Mouse (Mus musculus): ENCODE measurements at regions not wholly inside any gene's neighbourhood (a gene's known extent, or its start where the extent isn't known, plus 50 kb on each side); places are given as distances from the start of the nearest gene placed in this dataset.
A peak's percentile ranks its signal among the peaks of the same experiment; 100 is the strongest.

GRCm38 (mm10) chr9:48089661-48090060 is 72.2 kb upstream of the Nxpe4 start:
- TF ChIP-seq CTCF (IDR thresholded peaks at IDR 0.05; ENCODE audit: low read depth): no peak
- WGBS: 91% methylated on average over 5 of the region's 5 CpGs
- Histone ChIP-seq H3K4me1 (ENCODE audit: insufficient read depth, low read length) (no peaks in the 10 kb centered on the region), H3K36me3 (ENCODE audit: insufficient read depth, low read length) (no peaks in the 10 kb centered on the region), H3K9ac (replicated peaks; ENCODE audit: low read length) (no peak overlapping the region), H3K9me3 (ENCODE audit: low read length) (no peaks in the 10 kb centered on the region), H3K4me3 (ENCODE audit: low read length) (no peak overlapping the region), H3K27me3 (ENCODE audit: insufficient read depth, low read length) (no peaks in the 10 kb centered on the region), H3K27ac (no peak overlapping the region), H3K4me2 (ENCODE audit: low read depth, low read length) (no peak overlapping the region)
- DNase-seq (ENCODE audit: low spot score): no peak
- ATAC-seq: no peak

GRCm38 (mm10) chr9:48094756-48095155 is 67.1 kb upstream of the Nxpe4 start:
- no peak overlapping the region for H3K9ac ChIP-seq (replicated peaks; ENCODE audit: low read length)
- H3K4me3 ChIP-seq (ENCODE audit: low read length): no peak overlapping the region
- no peak for TF ChIP-seq CTCF (IDR thresholded peaks at IDR 0.05; ENCODE audit: low read depth)
- 60% methylated on average over 2 of the region's 2 CpGs for WGBS
- no peak overlapping the region for H3K27ac ChIP-seq
- H3K9me3 ChIP-seq (ENCODE audit: low read length): no peaks in the 10 kb centered on the region
- no peaks in the 10 kb centered on the region for H3K4me1 ChIP-seq (ENCODE audit: insufficient read depth, low read length)
- no peak for DNase-seq (ENCODE audit: low spot score)
- no peak for ATAC-seq
- no peaks in the 10 kb centered on the region for H3K36me3 ChIP-seq (ENCODE audit: insufficient read depth, low read length)
- H3K4me2 ChIP-seq (ENCODE audit: low read depth, low read length): no peak overlapping the region
- no peaks in the 10 kb centered on the region for H3K27me3 ChIP-seq (ENCODE audit: insufficient read depth, low read length)

- DNase-seq (ENCODE audit: low spot score) (no peak), ATAC-seq (no peak)
- no peak overlapping the region for H3K4me2 ChIP-seq (ENCODE audit: low read depth, low read length)
- no peak overlapping the region for H3K27ac ChIP-seq
- H3K9me3 ChIP-seq (ENCODE audit: low read length): no peaks in the 10 kb centered on the region
- 69% methylated on average over 4 of the region's 4 CpGs for WGBS
- no peaks in the 10 kb centered on the region for H3K36me3 ChIP-seq (ENCODE audit: insufficient read depth, low read length)
- H3K4me3 ChIP-seq (ENCODE audit: low read length): no peak overlapping the region
- no peak overlapping the region for H3K9ac ChIP-seq (replicated peaks; ENCODE audit: low read length)
- H3K27me3 ChIP-seq (ENCODE audit: insufficient read depth, low read length): no peaks in the 10 kb centered on the region
- H3K4me1 ChIP-seq (ENCODE audit: insufficient read depth, low read length): no peaks in the 10 kb centered on the region
- TF ChIP-seq CTCF (IDR thresholded peaks at IDR 0.05; ENCODE audit: low read depth): no peak
These were observed 62.0 kb upstream of the Nxpe4 start for GRCm38 (mm10) chr9:48099846-48100245.

GRCm38 (mm10) chr9:48106441-48107167 is 55.2 kb upstream of the Nxpe4 start:
- DNase-seq (ENCODE audit: low spot score) (no peak), ATAC-seq (no peak)
- H3K27ac ChIP-seq: no peak overlapping the region
- H3K4me2 ChIP-seq (ENCODE audit: low read depth, low read length): no peak overlapping the region
- WGBS: 57% methylated on average over 2 of the region's 2 CpGs
- no peaks in the 10 kb centered on the region for H3K4me1 ChIP-seq (ENCODE audit: insufficient read depth, low read length)
- no peak overlapping the region for H3K4me3 ChIP-seq (ENCODE audit: low read length)
- no peaks in the 10 kb centered on the region for H3K9me3 ChIP-seq (ENCODE audit: low read length)
- H3K36me3 ChIP-seq (ENCODE audit: insufficient read depth, low read length): no peaks in the 10 kb centered on the region
- H3K27me3 ChIP-seq (ENCODE audit: insufficient read depth, low read length): no peaks in the 10 kb centered on the region
- no peak for TF ChIP-seq CTCF (IDR thresholded peaks at IDR 0.05; ENCODE audit: low read depth)
- H3K9ac ChIP-seq (replicated peaks; ENCODE audit: low read length): no peak overlapping the region

GRCm38 (mm10) chr9:48108994-48109619 is 52.7 kb upstream of the Nxpe4 start:
- Histone ChIP-seq H3K4me3 (ENCODE audit: low read length) (no peak overlapping the region), H3K36me3 (ENCODE audit: insufficient read depth, low read length) (no peaks in the 10 kb centered on the region), H3K4me1 (ENCODE audit: insufficient read depth, low read length) (no peaks in the 10 kb centered on the region), H3K4me2 (ENCODE audit: low read depth, low read length) (no peak overlapping the region), H3K27me3 (ENCODE audit: insufficient read depth, low read length) (no peaks in the 10 kb centered on the region), H3K9ac (replicated peaks; ENCODE audit: low read length) (no peak overlapping the region), H3K9me3 (ENCODE audit: low read length) (no peaks in the 10 kb centered on the region), H3K27ac (no peak overlapping the region)
- WGBS: 40% methylated on average over 7 of the region's 7 CpGs
- no peak for TF ChIP-seq CTCF (IDR thresholded peaks at IDR 0.05; ENCODE audit: low read depth)
- ATAC-seq: no peak
- DNase-seq (ENCODE audit: low spot score): peak; percentile 39

- DNase-seq (ENCODE audit: low spot score) (peak; percentile 64), ATAC-seq (peak; percentile 73)
- Histone ChIP-seq H3K4me1 (ENCODE audit: insufficient read depth, low read length) (no peaks in the 10 kb centered on the region), H3K27ac (no peak overlapping the region), H3K9ac (replicated peaks; ENCODE audit: low read length) (no peak overlapping the region), H3K4me3 (ENCODE audit: low read length) (no peak overlapping the region), H3K36me3 (ENCODE audit: insufficient read depth, low read length) (no peaks in the 10 kb centered on the region), H3K27me3 (ENCODE audit: insufficient read depth, low read length) (no peaks in the 10 kb centered on the region), H3K9me3 (ENCODE audit: low read length) (no peaks in the 10 kb centered on the region), H3K4me2 (ENCODE audit: low read depth, low read length) (no peak overlapping the region)
- TF ChIP-seq CTCF (IDR thresholded peaks at IDR 0.05; ENCODE audit: low read depth): no peak
- WGBS: 42% methylated on average over 8 of the region's 8 CpGs
These were observed 50.4 kb upstream of the Nxpe4 start for GRCm38 (mm10) chr9:48111316-48111890.

All from hindbrain, postnatal 0 days (tissue).